Mouse (Mus musculus): Measurements from ENCODE around the gene Zgrf1.

Gene Zgrf1

GRCm38 (mm10) chr3:127640762-127641700 lies 87.7 kb downstream of the Zgrf1 start:
- peak; percentile 56 for DNase-seq

DNA sequence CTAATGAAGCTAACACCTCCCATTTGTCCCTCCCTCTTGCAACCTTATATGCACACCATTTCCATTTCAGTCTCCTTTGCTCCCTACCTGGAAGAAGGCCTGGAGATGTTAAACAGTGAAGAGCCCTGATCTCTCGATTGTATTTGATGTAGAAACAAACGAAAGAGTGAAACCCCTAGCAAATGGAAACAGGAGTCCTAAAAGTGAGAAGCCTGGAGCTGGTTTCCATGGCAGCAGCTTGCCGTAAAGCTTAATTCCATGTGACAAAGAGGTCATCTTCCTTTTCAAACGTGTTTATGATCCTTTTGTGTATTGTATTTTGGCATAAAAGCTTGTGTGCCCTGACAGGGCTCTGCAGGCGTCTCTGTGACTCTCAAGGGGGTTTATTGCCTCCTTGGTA lies 88.9 kb downstream of the Zgrf1 start:
- peak; percentile 90 for DNase-seq

- DNase-seq: peak; percentile 94
Measured at GRCm38 (mm10) chr3:127646156-127646825, 93.0 kb downstream of the Zgrf1 start.

GRCm38 (mm10) chr3:127651742-127652653 lies 98.7 kb downstream of the Zgrf1 start:
- DNase-seq: peak; percentile 88

- DNase-seq: no peak
Measured at GRCm38 (mm10) chr3:127660712-127661111, 107.4 kb downstream of the Zgrf1 start.

DNA sequence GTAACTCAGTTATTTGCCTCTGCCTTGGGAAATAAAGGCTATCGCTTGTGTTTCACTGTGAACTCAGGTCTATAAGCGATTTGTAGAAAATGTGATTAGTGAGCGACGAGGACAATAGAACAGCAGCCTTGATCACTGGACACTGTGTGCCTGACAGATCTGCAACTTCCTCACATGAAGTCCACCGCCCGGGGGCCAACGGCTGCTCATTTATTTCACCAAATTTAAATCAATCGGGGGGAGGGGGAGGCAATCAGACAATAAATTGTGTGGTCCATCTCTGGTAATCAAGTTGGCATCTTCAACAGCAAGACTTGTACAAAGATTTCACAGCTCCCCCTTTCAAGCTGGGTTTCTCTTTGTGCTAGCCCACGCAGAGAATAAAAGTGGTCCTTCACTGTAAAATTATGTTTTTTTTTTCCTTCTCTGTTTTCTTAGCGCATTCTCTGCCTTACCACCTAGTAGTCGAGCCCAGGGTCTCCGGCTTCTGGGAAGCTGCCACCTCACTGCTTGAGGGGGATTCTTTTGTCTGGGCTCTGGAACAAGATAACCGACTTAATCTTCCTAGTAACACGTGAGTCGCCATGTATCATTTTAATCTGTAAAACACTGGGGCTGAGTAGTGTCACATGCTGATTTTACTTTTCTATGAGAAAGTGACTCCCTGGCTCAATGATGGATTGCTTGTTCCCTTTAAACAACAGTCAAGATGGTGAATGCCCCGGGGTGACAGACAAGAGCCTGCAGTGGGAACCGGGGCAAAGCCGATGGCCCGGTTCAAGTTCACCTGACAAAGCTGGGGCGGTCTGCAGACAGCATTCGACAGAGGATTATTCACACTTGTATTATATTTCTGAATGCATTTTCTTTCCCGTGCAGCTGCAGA lies 108.6 kb downstream of the Zgrf1 start:
- peak; percentile 60 for DNase-seq
